Mouse (Mus musculus): ENCODE measurements around the gene A2ml1.
A peak's percentile ranks its signal among the peaks of the same experiment; 100 is the strongest.

The A2ml1 gene

GRCm38 (mm10) chr6:128549463-128550452 lies 31.6 kb downstream of the A2ml1 start:
- DNase-seq, result no peak

GRCm38 (mm10) chr6:128548532-128548931 lies 32.9 kb downstream of the A2ml1 start:
- no peak for DNase-seq

- DNase-seq, result no peak
Observed at GRCm38 (mm10) chr6:128545402-128545801, 36.0 kb downstream of the A2ml1 start.

- no peak for DNase-seq
Observed at GRCm38 (mm10) chr6:128543226-128543625, 38.2 kb downstream of the A2ml1 start.

- DNase-seq, result no peak
Observed at GRCm38 (mm10) chr6:128535250-128535649, 46.2 kb downstream of the A2ml1 start.

- DNase-seq, result no peak
Observed at GRCm38 (mm10) chr6:128533296-128533695, 48.1 kb downstream of the A2ml1 start.

- no peak for DNase-seq
Observed at GRCm38 (mm10) chr6:128532701-128533100, 48.7 kb downstream of the A2ml1 start.

GRCm38 (mm10) chr6:128528491-128528890 lies 52.9 kb downstream of the A2ml1 start:
- no peak for DNase-seq

- DNase-seq, result no peak
Observed at GRCm38 (mm10) chr6:128527110-128527509, 54.3 kb downstream of the A2ml1 start.

GRCm38 (mm10) chr6:128526601-128527000 lies 54.8 kb downstream of the A2ml1 start, which contains the start of gene Pzp:
Gene Pzp, minus strand, starts transcription at chr6:128526720.
- DNase-seq, result no peak

- DNase-seq, result no peak
Observed at GRCm38 (mm10) chr6:128525801-128526200, 55.6 kb downstream of the A2ml1 start.

GRCm38 (mm10) chr6:128523360-128523759 lies 58.0 kb downstream of the A2ml1 start:
- DNase-seq, result no peak

GRCm38 (mm10) chr6:128519159-128519558 lies 62.2 kb downstream of the A2ml1 start:
- DNase-seq, result no peak

- no peak for DNase-seq
Observed at GRCm38 (mm10) chr6:128505676-128506236, 75.7 kb downstream of the A2ml1 start.

GRCm38 (mm10) chr6:128504743-128505142 lies 76.7 kb downstream of the A2ml1 start:
- DNase-seq, result no peak

- no peak for DNase-seq
Observed at GRCm38 (mm10) chr6:128495346-128495745, 86.1 kb downstream of the A2ml1 start.

- no peak for DNase-seq
Observed at GRCm38 (mm10) chr6:128494646-128495331, 86.6 kb downstream of the A2ml1 start.

- peak; percentile 60 for DNase-seq
Observed at GRCm38 (mm10) chr6:128491916-128492315, 89.5 kb downstream of the A2ml1 start.

GRCm38 (mm10) chr6:128490141-128490540 lies 91.3 kb downstream of the A2ml1 start:
- DNase-seq, result no peak
